Mouse (Mus musculus) MEL (cell line): ENCODE data around the gene Chmp2b. TPM values are rescaled to one million over a fixed set of nuclear protein-coding genes. Genes with fewer than 3 reads are reported as not detected.

Experiments used
- DNase-seq: peaks from one replicate; pipeline ENCODE4 v3.0.0; 2011; ENCODE audit warnings: low read depth, low spot score
- H3K27ac ChIP-seq: 2 replicates; pipeline ENCODE4 v1.5.1; 2012; ENCODE audit warnings: low read depth, mild to moderate bottlenecking, control low read depth, low read length, moderate library complexity; ENCODE audit not compliant: control insufficient read depth
- H3K27me3 ChIP-seq, 2 experiments: fragments of 150-350 bp in 1 of 2; sonication (generic) in 1 of 2; 2 replicates each; pipeline ENCODE4 v1.6.1; 2012; ENCODE audit warnings: low read length in 2 of 2, mild to moderate bottlenecking in 2 of 2, improper control_type of control experiment in 1 of 2, moderate library complexity in 1 of 2; ENCODE audit not compliant: insufficient read depth in 2 of 2, control insufficient read depth in 1 of 2
- H3K36me3 ChIP-seq, 2 experiments: 2 replicates each; pipeline ENCODE4 v1.6.1; 2012 to 2014; ENCODE audit warnings: low read length in 2 of 2, improper control_type of control experiment in 1 of 2, inconsistent platforms in 1 of 2, mild to moderate bottlenecking in 1 of 2; ENCODE audit not compliant: insufficient read depth in 2 of 2, control insufficient read depth in 1 of 2
- H3K4me1 ChIP-seq, 2 experiments: fragments of 150-350 bp in 1 of 2; sonication (generic) in 1 of 2; 2 replicates each; pipeline ENCODE4 v1.6.1; 2012; ENCODE audit warnings: low read length in 2 of 2, improper control_type of control experiment in 1 of 2, mild to moderate bottlenecking in 1 of 2; ENCODE audit not compliant: insufficient read depth in 2 of 2, control insufficient read depth in 1 of 2
- H3K4me3 ChIP-seq, 2 experiments: fragments of 150-350 bp in 1 of 2; sonication (generic) in 1 of 2; 2 replicates each; pipeline ENCODE4 v1.5.1; 2012; ENCODE audit warnings: low read depth in 2 of 2, low read length in 2 of 2, mild to moderate bottlenecking in 2 of 2, moderate library complexity in 2 of 2, control low read depth in 1 of 2, improper control_type of control experiment in 1 of 2; ENCODE audit not compliant: control insufficient read depth in 1 of 2, insufficient read depth in 1 of 2
- H3K79me2 ChIP-seq: 2 replicates; pipeline ENCODE4 v1.6.1; 2012; ENCODE audit warnings: mild to moderate bottlenecking, low read length, moderate library complexity; ENCODE audit not compliant: control insufficient read depth, poor library complexity, insufficient read depth
- H3K9ac ChIP-seq: 2 replicates; pipeline ENCODE4 v1.6.1; 2012; ENCODE audit warnings: low read depth, mild to moderate bottlenecking, control low read depth, low read length, moderate library complexity; ENCODE audit not compliant: control insufficient read depth, poor library complexity, severe bottlenecking
- H3K9me3 ChIP-seq: fragments of 150-350 bp; sonication (generic); replicated peaks from 2 replicates; pipeline ENCODE4 v1.6.1; 2012; ENCODE audit warnings: mild to moderate bottlenecking, low read length, improper control_type of control experiment, moderate library complexity; ENCODE audit not compliant: insufficient read depth
- CTCF ChIP-seq, 3 experiments: IDR thresholded peaks in 2 of 3; conservative IDR thresholded peaks in 1 of 3; 2 replicates each; pipeline ENCODE4 v1.5.1; 2011 to 2012; ENCODE audit warnings: low read length in 3 of 3, low read depth in 2 of 3, mild to moderate bottlenecking in 2 of 3, improper control_type of control experiment in 1 of 3, inconsistent platforms in 1 of 3, mixed read lengths in 1 of 3, moderate library complexity in 1 of 3; ENCODE audit not compliant: control insufficient read depth in 1 of 3, insufficient read depth in 1 of 3, poor library complexity in 1 of 3, severe bottlenecking in 1 of 3
- E2F4 ChIP-seq: IDR thresholded peaks from 2 replicates; pipeline ENCODE4 v1.6.1; 2011; ENCODE audit warnings: low read depth, low read length, improper control_type of control experiment, borderline replicate concordance
- ELF1 ChIP-seq: IDR thresholded peaks from 2 replicates; pipeline ENCODE4 v1.6.1; 2014; ENCODE audit warnings: low read depth, mild to moderate bottlenecking, inconsistent platforms, low read length, improper control_type of control experiment, moderate library complexity
- EP300 ChIP-seq, 2 experiments: IDR thresholded peaks; 2 replicates each; pipeline ENCODE4 v1.6.1; 2011; ENCODE audit warnings: improper control_type of control experiment in 2 of 2, low read length in 2 of 2, low read depth in 1 of 2, mild to moderate bottlenecking in 1 of 2
- ETS1 ChIP-seq: IDR thresholded peaks from 2 replicates; pipeline ENCODE4 v1.6.1; 2012; ENCODE audit warnings: low read depth, mild to moderate bottlenecking, inconsistent platforms, low read length, improper control_type of control experiment, moderate library complexity
- GATA1 ChIP-seq: IDR thresholded peaks from 2 replicates; pipeline ENCODE4 v1.6.1; 2011; ENCODE audit warnings: low read depth, low read length, improper control_type of control experiment
- HCFC1 ChIP-seq: IDR thresholded peaks from 2 replicates; pipeline ENCODE4 v1.6.1; 2012; ENCODE audit warnings: low read depth, mild to moderate bottlenecking, inconsistent platforms, low read length, improper control_type of control experiment, moderate library complexity
- KAT2A ChIP-seq: conservative IDR thresholded peaks from 2 replicates; pipeline ENCODE4 v1.6.1; 2012; ENCODE audit warnings: low read depth, low read length, improper control_type of control experiment, inconsistent platforms
- MAFK ChIP-seq: IDR thresholded peaks from 2 replicates; pipeline ENCODE4 v1.6.1; 2011; ENCODE audit warnings: low read depth, mild to moderate bottlenecking, low read length, improper control_type of control experiment, borderline replicate concordance
- MEF2A ChIP-seq: IDR thresholded peaks from 2 replicates; pipeline ENCODE4 v1.6.1; 2014; ENCODE audit warnings: low read depth, mild to moderate bottlenecking, inconsistent platforms, low read length, improper control_type of control experiment; ENCODE audit not compliant: poor library complexity, insufficient replicate concordance, severe bottlenecking; ENCODE audit errors: extremely low read depth
- NELFE ChIP-seq: IDR thresholded peaks from 2 replicates; pipeline ENCODE4 v1.6.1; 2011; ENCODE audit warnings: low read depth, low read length, improper control_type of control experiment
- NRF1 ChIP-seq: IDR thresholded peaks from 2 replicates; pipeline ENCODE4 v1.6.1; 2014; ENCODE audit warnings: low read depth, mild to moderate bottlenecking, inconsistent platforms, low read length, improper control_type of control experiment, moderate library complexity; ENCODE audit not compliant: poor library complexity, insufficient read depth, severe bottlenecking
- POLR2AphosphoS2 ChIP-seq: IDR thresholded peaks from 2 replicates; pipeline ENCODE4 v1.6.1; 2011; ENCODE audit warnings: low read length, improper control_type of control experiment
- RAD21 ChIP-seq: IDR thresholded peaks from 2 replicates; pipeline ENCODE4 v1.6.1; 2011; ENCODE audit warnings: mild to moderate bottlenecking, low read depth, low read length, improper control_type of control experiment
- RCOR1 ChIP-seq: IDR thresholded peaks from 2 replicates; pipeline ENCODE4 v1.6.1; 2012; ENCODE audit warnings: low read depth, mild to moderate bottlenecking, inconsistent platforms, low read length, improper control_type of control experiment
- SIN3A ChIP-seq: IDR thresholded peaks from 2 replicates; pipeline ENCODE4 v1.6.1; 2012; ENCODE audit warnings: low read length, improper control_type of control experiment, inconsistent platforms
- SMC3 ChIP-seq: IDR thresholded peaks from 2 replicates; pipeline ENCODE4 v1.6.1; 2011; ENCODE audit warnings: low read depth, low read length, improper control_type of control experiment
- TBP ChIP-seq: IDR thresholded peaks from 2 replicates; pipeline ENCODE4 v1.8.0; 2011; ENCODE audit warnings: low read depth, low read length, improper control_type of control experiment
- TCF12 ChIP-seq: IDR thresholded peaks from 2 replicates; pipeline ENCODE4 v1.6.1; 2014; ENCODE audit warnings: low read depth, mild to moderate bottlenecking, inconsistent platforms, low read length, improper control_type of control experiment, moderate library complexity
- UBTF ChIP-seq: IDR thresholded peaks from 2 replicates; pipeline ENCODE4 v1.6.1; 2012; ENCODE audit warnings: low read depth, mild to moderate bottlenecking, inconsistent platforms, low read length, improper control_type of control experiment, moderate library complexity, borderline replicate concordance; ENCODE audit not compliant: insufficient read depth
- USF2 ChIP-seq, 2 experiments: IDR thresholded peaks; 2 replicates each; pipeline ENCODE4 v1.6.1; 2011 to 2012; ENCODE audit warnings: improper control_type of control experiment in 2 of 2, low read length in 2 of 2, borderline replicate concordance in 1 of 2, inconsistent platforms in 1 of 2, low read depth in 1 of 2, mild to moderate bottlenecking in 1 of 2; ENCODE audit not compliant: insufficient read depth in 1 of 2
- ZC3H11A ChIP-seq: IDR thresholded peaks from 2 replicates; pipeline ENCODE4 v1.6.1; 2012; ENCODE audit warnings: low read depth, mild to moderate bottlenecking, inconsistent platforms, low read length, improper control_type of control experiment
- ZMIZ1 ChIP-seq: IDR thresholded peaks from 2 replicates; pipeline ENCODE4 v1.6.1; 2012; ENCODE audit warnings: low read depth, mild to moderate bottlenecking, inconsistent platforms, low read length, improper control_type of control experiment, moderate library complexity
- polyA plus RNA-seq, 2 experiments: library from polyadenylated mRNA; stranded (reverse) in 1 of 2; unstranded in 1 of 2; fragments of >175 nt in 1 of 2; fragments of >200 nt in 1 of 2; gene quantifications; 2 replicates each; pipeline versions ENCODE4 v1.2.1 to v1.2.4; 2012; ENCODE audit warnings: low replicate concordance in 2 of 2, low read depth in 1 of 2; ENCODE audit not compliant: insufficient read length in 2 of 2, insufficient read depth in 1 of 2, missing spikeins in 1 of 2
- total RNA-seq: library from RNA; depleted of rRNA; stranded (reverse); fragments of 300-350 nt; gene quantifications from 2 replicates; pipeline ENCODE4 v1.2.3, GENCODE M21; 2012

Gene Chmp2b
- total and polyA plus RNA-seq, 3 experiments = 18.9 to 114 (median 25.9) TPM

DNA sequence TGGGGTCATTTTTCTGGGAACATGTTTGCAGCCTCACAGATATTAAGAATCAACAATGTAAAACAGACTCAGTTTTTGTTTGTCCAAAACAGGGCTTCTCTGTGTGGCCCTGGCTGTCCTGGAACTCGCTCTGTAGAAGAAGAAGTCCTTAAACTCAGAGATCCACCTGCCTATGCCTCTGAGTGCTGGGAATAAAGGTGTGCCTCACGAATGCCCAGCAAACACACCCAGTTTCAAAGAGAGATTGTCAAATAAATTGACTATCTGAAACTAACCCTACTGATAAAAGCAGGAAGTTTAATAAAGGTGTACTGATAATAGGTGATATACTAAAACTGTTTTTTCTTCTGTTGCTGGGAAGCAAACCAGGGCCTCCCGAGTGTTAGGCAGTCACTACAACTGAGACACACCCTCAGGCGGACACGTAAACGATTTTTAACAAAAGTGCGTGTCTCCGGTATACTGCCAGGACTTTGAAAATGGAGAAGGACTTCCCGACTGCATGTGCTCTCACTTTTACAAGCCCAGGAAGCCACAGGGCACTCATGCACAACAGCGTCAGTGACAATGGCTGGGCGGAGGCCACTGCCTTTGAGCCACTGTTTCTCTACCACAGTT, 18.7 kb downstream of the Chmp2b start:
- peaks cover 2 to 10% of the 10 kb centered on the region in 2 experiments for H3K36me3 ChIP-seq
- no peak for DNase-seq
- H3K27ac ChIP-seq = no peak overlapping the region
- H3K27me3 ChIP-seq = no peaks in the 10 kb centered on the region
- no peaks in the 10 kb centered on the region for H3K79me2 ChIP-seq
- no peak overlapping the region for H3K9ac ChIP-seq
- TF ChIP-seq ZMIZ1 (no peak), TCF12 (no peak), USF2 (IDR thresholded peaks at IDR 0.05; ENCODE audit: borderline replicate concordance in 1 of 2, insufficient read depth in 1 of 2, low read depth in 1 of 2, low read length in 2 of 2) (no peak), TBP (no peak), SMC3 (no peak), MAFK (no peak), NRF1 (no peak), NELFE (no peak), E2F4 (no peak), RAD21 (no peak), ETS1 (no peak), HCFC1 (no peak), EP300 (IDR thresholded peaks at IDR 0.05; ENCODE audit: low read depth in 1 of 2, low read length in 2 of 2) (no peak)
- TF ChIP-seq, all 39 proteins: peak for 0
- Histone ChIP-seq H3K9me3 (no peaks in the 10 kb centered on the region), H3K4me1 (peaks cover 1 to 3% of the 10 kb centered on the region in 2 experiments; a peak in 1 of 4 replicates), H3K4me3 (no peak overlapping the region)

- Histone ChIP-seq H3K9me3 (no peaks in the 10 kb centered on the region), H3K27me3 (peaks cover 0 to 1% of the 10 kb centered on the region in 2 experiments; a peak in 2 of 4 replicates), H3K79me2 (no peaks in the 10 kb centered on the region), H3K9ac (no peak overlapping the region), H3K4me1 (no peaks in the 10 kb centered on the region), H3K27ac (no peak overlapping the region), H3K36me3 (no peaks in the 10 kb centered on the region), H3K4me3 (no peak overlapping the region)
- peak; percentile 70 for DNase-seq
- TF ChIP-seq ELF1 = no peak
- peak; percentile 49; the same call in 1 of the 2 replicates for TF ChIP-seq RCOR1
- no peak for TF ChIP-seq KAT2A
- peak; percentile 24; the same call in 1 of the 2 replicates for TF ChIP-seq ZC3H11A
- no peak for TF ChIP-seq POLR2AphosphoS2
- peak; percentile 65 for TF ChIP-seq RAD21
- peak; percentile 56 for TF ChIP-seq SMC3
- TF ChIP-seq MEF2A = no peak
- TF ChIP-seq SIN3A = no peak
- TF ChIP-seq CTCF (IDR thresholded peaks at IDR 0.05 in 2 of 3, conservative IDR thresholded peaks at IDR 0.05 in 1 of 3; ENCODE audit: control insufficient read depth in 1 of 3, insufficient read depth in 1 of 3, low read depth in 2 of 3, low read length in 3 of 3, poor library complexity in 1 of 3, severe bottlenecking in 1 of 3) = peak; percentile 33 to 68 (median 52); a peak in 5 of 6 replicates
- TF ChIP-seq NRF1 = no peak
- TF ChIP-seq UBTF = no peak
- TF ChIP-seq GATA1 = no peak
Measured at GRCm38 (mm10) chr16:65533315-65533999, 29.1 kb downstream of the Chmp2b start.
